Mouse (Mus musculus) lung, postnatal 0 days (tissue): ENCODE measurements around the gene Fam71f2. TPM values are rescaled to one million over a fixed set of nuclear protein-coding genes. Genes with fewer than 3 reads are reported as not detected.

Experiments
- ATAC-seq: fragments of 200-750 bp; cut with Nextera tagmentation; 2 replicates; pipeline ENCODE4 v1.8.0; 2017; ENCODE audit warnings: moderate library complexity
- DNase-seq: peaks from one replicate; pipeline ENCODE4 v3.0.0-alpha.2; 2016; ENCODE audit warnings: low spot score
- H3K27ac ChIP-seq: fragments of 300-500 bp; sonication (generic); 2 replicates; pipeline ENCODE4 v1.5.1; 2014; ENCODE audit warnings: antibody characterized with exemption, mild to moderate bottlenecking, low read length, mixed read lengths
- H3K27me3 ChIP-seq: fragments of 300-500 bp; sonication (generic); replicated peaks from 2 replicates; pipeline ENCODE4 v1.6.1; 2014; ENCODE audit warnings: low read length, mixed read lengths; ENCODE audit not compliant: insufficient read depth
- H3K36me3 ChIP-seq: fragments of 300-500 bp; sonication (generic); 2 replicates; pipeline ENCODE4 v1.6.1; 2014; ENCODE audit warnings: low read length, mixed read lengths; ENCODE audit not compliant: insufficient read depth
- H3K4me1 ChIP-seq: fragments of 300-500 bp; sonication (generic); 2 replicates; pipeline ENCODE4 v1.6.1; 2014; ENCODE audit warnings: antibody characterized with exemption, low read depth, low read length, mixed read lengths; ENCODE audit not compliant: insufficient read depth
- H3K4me2 ChIP-seq: fragments of 300-500 bp; sonication (generic); replicated peaks from 2 replicates; pipeline ENCODE4 v1.6.1; 2014; ENCODE audit warnings: low read depth, mild to moderate bottlenecking, low read length, moderate library complexity, mixed read lengths
- H3K4me3 ChIP-seq: fragments of 300-500 bp; sonication (generic); 2 replicates; pipeline ENCODE4 v1.5.1; 2014; ENCODE audit warnings: low read depth, low read length
- H3K9ac ChIP-seq: fragments of 300-500 bp; sonication (generic); replicated peaks from 2 replicates; pipeline ENCODE4 v1.6.1; 2014; ENCODE audit warnings: low read depth, mild to moderate bottlenecking
- H3K9me3 ChIP-seq: fragments of 300-500 bp; sonication (generic); 2 replicates; pipeline ENCODE4 v1.6.1; 2016; ENCODE audit warnings: low read length, mixed read lengths
- CTCF ChIP-seq: IDR thresholded peaks from 2 replicates; pipeline ENCODE4 v1.5.1; 2016; ENCODE audit warnings: antibody characterized with exemption, mild to moderate bottlenecking
- EP300 ChIP-seq: IDR thresholded peaks from 2 replicates; pipeline ENCODE4 v1.6.1; 2016; ENCODE audit warnings: antibody characterized with exemption, mild to moderate bottlenecking, control low read depth
- WGBS: fragments of 180-500 bp; shearing (Covaris S2); extraction: QIAGEN DNeasy Blood & Tissue Kit; methylation state at CpG from one replicate; pipeline ENCODE4 v1.1.7; 2014; 5-methylcytosine and 5-hydroxymethylcytosine counted together
- polyA plus RNA-seq: library from polyadenylated mRNA; unstranded; fragments of >200 nt; fragmentation: Nextera tagmentation; extraction: Ambion mirVana; gene quantifications from 2 replicates; pipeline ENCODE4 v1.2.1, GENCODE M21; 2015

Fam71f2 gene
- 0.79 and 1.2 TPM in 2 replicates for polyA plus RNA-seq

GRCm38 (mm10) chr6:29279293-29279692 lies at the start of gene Fam71f2:
Gene Fam71f2, plus strand, starts transcription at chr6:29279593.
- Histone ChIP-seq H3K9me3 (no peaks in the 10 kb centered on the region), H3K4me1 (no peaks in the 10 kb centered on the region), H3K27me3 (0 out of 2 replicates have a peak, but pooled peaks cover 3% of the 10 kb centered on the region), H3K4me2 (no peak within 1 kb of the TSS), H3K9ac (no peak within 1 kb of the TSS), H3K4me3 (no peak within 1 kb of the TSS), H3K27ac (no peak within 1 kb of the TSS), H3K36me3 (no peaks in the 10 kb centered on the region; the same call in 1 of the 2 replicates)
- TF ChIP-seq CTCF (no peak), EP300 (no peak)
- DNase-seq (no peak), ATAC-seq (no peak)
- 82% methylated on average over 8 of the region's 8 CpGs for WGBS

GRCm38 (mm10) chr6:29230386-29230785 lies 49.0 kb upstream of the Fam71f2 start:
- DNase-seq = no peak
- Histone ChIP-seq H3K27me3 (no peaks in the 10 kb centered on the region), H3K4me1 (no peaks in the 10 kb centered on the region), H3K27ac (no peak overlapping the region), H3K4me2 (no peak overlapping the region), H3K4me3 (no peak overlapping the region), H3K9me3 (no peaks in the 10 kb centered on the region), H3K36me3 (no peaks in the 10 kb centered on the region), H3K9ac (no peak overlapping the region)
- WGBS = 72% methylated on average over 6 of the region's 6 CpGs
- ATAC-seq = no peak
- no peak for TF ChIP-seq EP300
- no peak for TF ChIP-seq CTCF

- H3K4me1 ChIP-seq = no peaks in the 10 kb centered on the region
- ATAC-seq = no peak
- H3K4me2 ChIP-seq = no peak overlapping the region
- no peak overlapping the region for H3K27ac ChIP-seq
- H3K27me3 ChIP-seq = no peaks in the 10 kb centered on the region
- H3K36me3 ChIP-seq = no peaks in the 10 kb centered on the region
- no peak overlapping the region for H3K9ac ChIP-seq
- H3K9me3 ChIP-seq = no peaks in the 10 kb centered on the region
- no peak overlapping the region for H3K4me3 ChIP-seq
- WGBS = 75% methylated on average over 3 of the region's 3 CpGs
- TF ChIP-seq EP300 = no peak
- TF ChIP-seq CTCF = no peak
- no peak for DNase-seq
Observed at GRCm38 (mm10) chr6:29231799-29232198, 47.6 kb upstream of the Fam71f2 start.

- TF ChIP-seq CTCF (no peak), EP300 (no peak)
- no peak overlapping the region for H3K27ac ChIP-seq
- no peaks in the 10 kb centered on the region for H3K27me3 ChIP-seq
- H3K4me2 ChIP-seq = no peak overlapping the region
- H3K9ac ChIP-seq = no peak overlapping the region
- ATAC-seq = no peak
- no peak overlapping the region for H3K4me3 ChIP-seq
- H3K9me3 ChIP-seq = no peaks in the 10 kb centered on the region
- no peaks in the 10 kb centered on the region for H3K36me3 ChIP-seq
- no peak for DNase-seq
- H3K4me1 ChIP-seq = no peaks in the 10 kb centered on the region
- 65% methylated on average over 6 of the region's 6 CpGs for WGBS
Observed at GRCm38 (mm10) chr6:29232321-29232720, 47.1 kb upstream of the Fam71f2 start.

- no peaks in the 10 kb centered on the region for H3K9me3 ChIP-seq
- H3K27ac ChIP-seq = no peak overlapping the region
- TF ChIP-seq EP300 = no peak
- no peak for TF ChIP-seq CTCF
- H3K9ac ChIP-seq = no peak overlapping the region
- H3K4me3 ChIP-seq = no peak overlapping the region
- no peaks in the 10 kb centered on the region for H3K4me1 ChIP-seq
- H3K36me3 ChIP-seq = no peaks in the 10 kb centered on the region
- ATAC-seq (no peak), DNase-seq (no peak)
- WGBS = 52% methylated on average over 3 of the region's 3 CpGs
- H3K27me3 ChIP-seq = no peaks in the 10 kb centered on the region
- no peak overlapping the region for H3K4me2 ChIP-seq
Observed at GRCm38 (mm10) chr6:29233710-29234109, 45.7 kb upstream of the Fam71f2 start.

- no peaks in the 10 kb centered on the region for H3K36me3 ChIP-seq
- DNase-seq (peak; percentile 50), ATAC-seq (no peak)
- no peak overlapping the region for H3K4me3 ChIP-seq
- H3K27ac ChIP-seq = no peak overlapping the region
- H3K27me3 ChIP-seq = no peaks in the 10 kb centered on the region
- no peak overlapping the region for H3K4me2 ChIP-seq
- WGBS = 34% methylated on average over 8 of the region's 8 CpGs
- H3K9me3 ChIP-seq = no peaks in the 10 kb centered on the region
- H3K9ac ChIP-seq = no peak overlapping the region
- no peaks in the 10 kb centered on the region for H3K4me1 ChIP-seq
- TF ChIP-seq CTCF (peak; percentile 79), EP300 (no peak)
Observed at GRCm38 (mm10) chr6:29234272-29234671, 45.1 kb upstream of the Fam71f2 start.

- Histone ChIP-seq H3K9ac (no peak overlapping the region), H3K36me3 (no peaks in the 10 kb centered on the region), H3K27ac (no peak overlapping the region), H3K27me3 (no peaks in the 10 kb centered on the region), H3K9me3 (no peaks in the 10 kb centered on the region), H3K4me3 (no peak overlapping the region), H3K4me2 (no peak overlapping the region), H3K4me1 (peaks cover 2% of the 10 kb centered on the region; the same call in 1 of the 2 replicates)
- ATAC-seq (0 out of 2 replicates have a peak, but pooled peaks have one; percentile 26), DNase-seq (peak; percentile 49)
- 36% methylated on average over 2 of the region's 2 CpGs for WGBS
- TF ChIP-seq EP300 (no peak), CTCF (peak; percentile 79)
Observed at GRCm38 (mm10) chr6:29240806-29241205, 38.6 kb upstream of the Fam71f2 start.
